Mouse (Mus musculus) cortical plate, adult 2 months (tissue): ENCODE results near the gene Gm9999.

Experiments
- CTCF ChIP-seq: fragments of 200-500 bp; IDR thresholded peaks from 2 replicates; pipeline ENCODE4 v1.5.1; 2011; ENCODE audit warnings: mild to moderate bottlenecking, control low read depth, low read length; ENCODE audit not compliant: insufficient read depth; ENCODE audit errors: extremely low read depth
- POLR2A ChIP-seq: fragments of 200-500 bp; IDR thresholded peaks from 2 replicates; pipeline ENCODE4 v1.6.1; 2011; ENCODE audit warnings: mild to moderate bottlenecking, low read length, control low read depth; ENCODE audit not compliant: insufficient read depth; ENCODE audit errors: extremely low read depth

- TF ChIP-seq CTCF, result no peak
- TF ChIP-seq POLR2A, result no peak
Observed at GRCm38 (mm10) chr7:47000644-47000983, 17.2 kb downstream of the Gm9999 start.
